Mouse (Mus musculus) hindbrain, embryonic 16.5 days (tissue): ENCODE measurements at regions not wholly inside any gene's neighbourhood (a gene's known extent, or its start where the extent isn't known, plus 50 kb on each side); places are given as distances from the start of the nearest gene placed in this dataset.

ENCODE experiments used
- ATAC-seq: fragments of 200-750 bp; cut with Nextera tagmentation; 2 replicates; pipeline ENCODE4 v1.8.0; 2017; ENCODE audit warnings: moderate TSS enrichment, moderate library complexity
- H3K27ac ChIP-seq: fragments of 300-500 bp; sonication (generic); 2 replicates; pipeline ENCODE4 v1.5.1; 2014; ENCODE audit warnings: low read depth, mild to moderate bottlenecking, control low read depth, low read length, moderate library complexity
- H3K27me3 ChIP-seq: fragments of 300-500 bp; sonication (generic); replicated peaks from 2 replicates; pipeline ENCODE4 v1.6.1; 2014; ENCODE audit warnings: low read length; ENCODE audit not compliant: control insufficient read depth, insufficient read depth
- H3K36me3 ChIP-seq: fragments of 300-500 bp; sonication (generic); 2 replicates; pipeline ENCODE4 v1.6.1; 2014; ENCODE audit warnings: mild to moderate bottlenecking, low read length, moderate library complexity, mixed read lengths; ENCODE audit not compliant: control insufficient read depth, insufficient read depth
- H3K4me1 ChIP-seq: fragments of 300-500 bp; sonication (generic); 2 replicates; pipeline ENCODE4 v1.6.1; 2014; ENCODE audit warnings: low read depth, low read length; ENCODE audit not compliant: control insufficient read depth, insufficient read depth
- H3K4me2 ChIP-seq: fragments of 300-500 bp; sonication (generic); 2 replicates; pipeline ENCODE4 v1.6.1; 2014; ENCODE audit warnings: mild to moderate bottlenecking, low read length, control low read depth, moderate library complexity
- H3K4me3 ChIP-seq: fragments of 300-500 bp; sonication (generic); 2 replicates; pipeline ENCODE4 v1.5.1; 2014; ENCODE audit warnings: mild to moderate bottlenecking, low read length, control low read depth, moderate library complexity
- H3K9ac ChIP-seq: fragments of 300-500 bp; sonication (generic); 2 replicates; pipeline ENCODE4 v1.6.1; 2014; ENCODE audit warnings: low read depth, mild to moderate bottlenecking, control low read depth, low read length, moderate library complexity
- H3K9me3 ChIP-seq: fragments of 300-500 bp; sonication (generic); 2 replicates; pipeline ENCODE4 v1.6.1; 2014; ENCODE audit warnings: mild to moderate bottlenecking, low read length, moderate library complexity; ENCODE audit not compliant: control insufficient read depth
- WGBS: fragments of 180-500 bp; shearing (Covaris S2); extraction: QIAGEN DNeasy Blood & Tissue Kit; methylation state at CpG from one replicate; pipeline ENCODE4 v1.1.7; 2014; 5-methylcytosine and 5-hydroxymethylcytosine counted together

- no peak overlapping the region for H3K9ac ChIP-seq
- ATAC-seq = no peak
- H3K36me3 ChIP-seq = no peaks in the 10 kb centered on the region
- H3K27ac ChIP-seq = no peak overlapping the region
- no peaks in the 10 kb centered on the region for H3K9me3 ChIP-seq
- H3K4me3 ChIP-seq = no peak overlapping the region
- 68% methylated on average over 5 of the region's 5 CpGs for WGBS
- peaks cover 3% of the 10 kb centered on the region; the same call in 1 of the 2 replicates for H3K4me1 ChIP-seq
- no peak overlapping the region for H3K4me2 ChIP-seq
- no peaks in the 10 kb centered on the region for H3K27me3 ChIP-seq
Measured at GRCm38 (mm10) chr13:51325298-51325697, 83.1 kb upstream of the S1pr3 start.

GRCm38 (mm10) chr13:51326128-51326527 lies 82.3 kb upstream of the S1pr3 start:
- H3K4me3 ChIP-seq = no peak overlapping the region
- H3K27me3 ChIP-seq = no peaks in the 10 kb centered on the region
- 61% methylated on average over 5 of the region's 5 CpGs for WGBS
- peaks cover 3% of the 10 kb centered on the region; the same call in 1 of the 2 replicates for H3K4me1 ChIP-seq
- H3K27ac ChIP-seq = no peak overlapping the region
- ATAC-seq = no peak
- H3K9ac ChIP-seq = no peak overlapping the region
- no peaks in the 10 kb centered on the region for H3K36me3 ChIP-seq
- no peak overlapping the region for H3K4me2 ChIP-seq
- no peaks in the 10 kb centered on the region for H3K9me3 ChIP-seq

- Histone ChIP-seq H3K27ac (no peak overlapping the region), H3K9me3 (no peaks in the 10 kb centered on the region), H3K9ac (no peak overlapping the region), H3K4me2 (no peak overlapping the region), H3K4me3 (no peak overlapping the region), H3K27me3 (no peaks in the 10 kb centered on the region), H3K4me1 (peaks cover 3% of the 10 kb centered on the region; the same call in 1 of the 2 replicates), H3K36me3 (no peaks in the 10 kb centered on the region)
- WGBS = 51% methylated on average over 15 of the region's 15 CpGs
- ATAC-seq = peak; percentile 78
Measured at GRCm38 (mm10) chr13:51328131-51328970, 80.1 kb upstream of the S1pr3 start.

GRCm38 (mm10) chr13:51328971-51329346 lies 79.5 kb upstream of the S1pr3 start:
- Histone ChIP-seq H3K4me2 (no peak overlapping the region), H3K9me3 (no peaks in the 10 kb centered on the region), H3K4me1 (peaks cover 3% of the 10 kb centered on the region; the same call in 1 of the 2 replicates), H3K9ac (no peak overlapping the region), H3K27ac (no peak overlapping the region), H3K36me3 (no peaks in the 10 kb centered on the region), H3K4me3 (no peak overlapping the region), H3K27me3 (no peaks in the 10 kb centered on the region)
- ATAC-seq = peak; percentile 29; the same call in 1 of the 2 replicates
- 40% methylated on average over 8 of the region's 8 CpGs for WGBS

GRCm38 (mm10) chr13:51329717-51330116 lies 78.7 kb upstream of the S1pr3 start:
- Histone ChIP-seq H3K4me3 (no peak overlapping the region), H3K36me3 (no peaks in the 10 kb centered on the region), H3K4me2 (no peak overlapping the region), H3K4me1 (peaks cover 3% of the 10 kb centered on the region; the same call in 1 of the 2 replicates), H3K27me3 (no peaks in the 10 kb centered on the region), H3K9me3 (no peaks in the 10 kb centered on the region), H3K27ac (no peak overlapping the region), H3K9ac (no peak overlapping the region)
- no peak for ATAC-seq

GRCm38 (mm10) chr13:51332271-51332670 lies 76.2 kb upstream of the S1pr3 start:
- Histone ChIP-seq H3K4me2 (no peak overlapping the region), H3K27me3 (no peaks in the 10 kb centered on the region), H3K4me3 (no peak overlapping the region), H3K36me3 (no peaks in the 10 kb centered on the region), H3K9me3 (no peaks in the 10 kb centered on the region), H3K27ac (no peak overlapping the region), H3K4me1 (peaks cover 3% of the 10 kb centered on the region; the same call in 1 of the 2 replicates), H3K9ac (no peak overlapping the region)
- 79% methylated on average over 7 of the region's 7 CpGs for WGBS
- ATAC-seq = no peak

GRCm38 (mm10) chr13:51333481-51333880 lies 75.0 kb upstream of the S1pr3 start:
- 85% methylated on average over 5 of the region's 5 CpGs for WGBS

GRCm38 (mm10) chr13:51336726-51337125 lies 71.7 kb upstream of the S1pr3 start:
- peaks cover 3% of the 10 kb centered on the region; the same call in 1 of the 2 replicates for H3K9me3 ChIP-seq
- no peak for ATAC-seq
- no peak overlapping the region for H3K9ac ChIP-seq
- no peak overlapping the region for H3K4me3 ChIP-seq
- WGBS = 57% methylated on average over 5 of the region's 5 CpGs
- H3K4me1 ChIP-seq = no peaks in the 10 kb centered on the region
- no peak overlapping the region for H3K4me2 ChIP-seq
- no peak overlapping the region for H3K27ac ChIP-seq
- H3K27me3 ChIP-seq = no peaks in the 10 kb centered on the region
- H3K36me3 ChIP-seq = no peaks in the 10 kb centered on the region

More at GRCm38 (mm10) chr13:51333481-51333880, 75.0 kb upstream of the S1pr3 start:
- Histone ChIP-seq H3K27me3 (no peaks in the 10 kb centered on the region), H3K36me3 (no peaks in the 10 kb centered on the region), H3K4me3 (no peak overlapping the region), H3K4me2 (no peak overlapping the region), H3K4me1 (no peaks in the 10 kb centered on the region; the same call in 1 of the 2 replicates), H3K27ac (no peak overlapping the region), H3K9me3 (no peaks in the 10 kb centered on the region), H3K9ac (no peak overlapping the region)
- no peak for ATAC-seq

GRCm38 (mm10) chr13:51337931-51338330 lies 70.5 kb upstream of the S1pr3 start:
- H3K9me3 ChIP-seq = peaks cover 3% of the 10 kb centered on the region; the same call in 1 of the 2 replicates
- no peak for ATAC-seq
- H3K4me1 ChIP-seq = no peaks in the 10 kb centered on the region
- H3K4me2 ChIP-seq = no peak overlapping the region
- WGBS = 91% methylated on average over 16 of the region's 16 CpGs
- H3K27ac ChIP-seq = no peak overlapping the region
- no peak overlapping the region for H3K4me3 ChIP-seq
- no peaks in the 10 kb centered on the region for H3K36me3 ChIP-seq
- H3K27me3 ChIP-seq = no peaks in the 10 kb centered on the region
- H3K9ac ChIP-seq = no peak overlapping the region
